Mouse (Mus musculus) ES-E14 (cell line): ENCODE measurements around the gene Arpc3.

Experiments
- CHD2 ChIP-seq: IDR thresholded peaks from 2 replicates; pipeline ENCODE4 v1.6.1; 2014; ENCODE audit warnings: mild to moderate bottlenecking, low read depth, low read length, inconsistent platforms
- ZC3H11A ChIP-seq: IDR thresholded peaks from 2 replicates; pipeline ENCODE4 v1.6.1; 2012; ENCODE audit warnings: low read depth, mild to moderate bottlenecking, inconsistent platforms, low read length, borderline replicate concordance

DNA sequence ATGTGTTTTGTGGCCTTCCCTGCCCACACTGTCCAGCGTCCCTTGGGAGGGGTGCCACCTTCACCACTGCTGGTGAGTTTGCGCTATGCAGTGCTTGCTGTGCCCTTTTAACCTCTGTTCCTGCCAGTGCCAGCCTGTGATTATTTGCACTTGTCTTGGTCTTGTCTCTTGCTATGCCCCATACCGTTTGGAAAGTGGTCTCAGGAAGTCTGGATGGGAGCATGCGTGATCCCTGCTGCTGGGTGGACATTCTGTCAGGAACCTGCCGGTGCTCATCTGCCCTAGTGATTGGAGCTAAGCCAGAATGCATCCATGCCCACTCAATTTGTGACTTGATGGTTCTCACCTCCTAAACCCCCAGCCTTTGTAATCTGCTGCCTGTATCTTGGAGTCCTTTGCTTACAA is 59.2 kb downstream of the Arpc3 start:
- TF ChIP-seq ZC3H11A (no peak), CHD2 (no peak)
